Mouse (Mus musculus): ENCODE measurements around the gene 1700092M07Rik. TPM values are rescaled to one million over a fixed set of nuclear protein-coding genes. Genes with fewer than 3 reads are reported as not detected.

The 1700092M07Rik gene
- polyA plus RNA-seq, 1 experiment from 2014 or later = 1.3 TPM

- H3K36me3 ChIP-seq (ENCODE audit: control insufficient read depth, insufficient read depth, low read length) = peaks cover 29% of the 10 kb centered on the region
- H3K4me2 ChIP-seq (ENCODE audit: low read length) = peak overlapping the region; percentile 84
- no peak; the same call in 1 of the 2 replicates for ATAC-seq (replicated peaks; ENCODE audit: low FRiP score, low TSS enrichment, low read depth)
- H3K27me3 ChIP-seq (replicated peaks; ENCODE audit: control insufficient read depth, insufficient read depth, low read length) = no peaks in the 10 kb centered on the region
- WGBS = under 1% methylated on average over 5 of the region's 5 CpGs
- H3K9me3 ChIP-seq (ENCODE audit: control insufficient read depth, low read length) = no peaks in the 10 kb centered on the region
- peaks cover 29% of the 10 kb centered on the region for H3K4me1 ChIP-seq (replicated peaks; ENCODE audit: control insufficient read depth, insufficient read depth, low read length)
- peak overlapping the region; percentile 97 for H3K27ac ChIP-seq (ENCODE audit: low read depth)
- DNase-seq (ENCODE audit: low spot score) = no peak
- H3K4me3 ChIP-seq (ENCODE audit: low read depth, low read length) = peak overlapping the region; percentile 88
- peak overlapping the region; percentile 81 for H3K9ac ChIP-seq (ENCODE audit: low read length)
Observed at GRCm38 (mm10) chr19:8722559-8722906, 18.0 kb upstream of the 1700092M07Rik start.

- Histone ChIP-seq H3K4me1 (replicated peaks; ENCODE audit: control insufficient read depth, insufficient read depth, low read length) (peaks cover 29% of the 10 kb centered on the region), H3K27me3 (replicated peaks; ENCODE audit: control insufficient read depth, insufficient read depth, low read length) (no peaks in the 10 kb centered on the region), H3K27ac (ENCODE audit: low read depth) (peak within 1 kb of the TSS; percentile 97), H3K9ac (ENCODE audit: low read length) (peak within 1 kb of the TSS; percentile 99), H3K9me3 (ENCODE audit: control insufficient read depth, low read length) (no peaks in the 10 kb centered on the region), H3K36me3 (ENCODE audit: control insufficient read depth, insufficient read depth, low read length) (peaks cover 29% of the 10 kb centered on the region), H3K4me2 (ENCODE audit: low read length) (peak within 1 kb of the TSS; percentile 84), H3K4me3 (ENCODE audit: low read depth, low read length) (peak within 1 kb of the TSS; percentile 88)
- ATAC-seq (replicated peaks; ENCODE audit: low FRiP score, low TSS enrichment, low read depth) = peak; percentile 93
- peak; percentile 95 for DNase-seq (ENCODE audit: low spot score)
- WGBS = under 1% methylated on average over 50 of the region's 50 CpGs
Observed at GRCm38 (mm10) chr19:8722907-8723573, 17.5 kb upstream of the 1700092M07Rik start, which contains the start of gene Slc3a2. TSS of gene Slc3a2 (minus strand) at chr19:8723369.

- H3K27ac ChIP-seq (ENCODE audit: low read depth) = peak overlapping the region; percentile 90
- H3K36me3 ChIP-seq (ENCODE audit: control insufficient read depth, insufficient read depth, low read length) = peaks cover 29% of the 10 kb centered on the region
- peak overlapping the region; percentile 76 for H3K4me2 ChIP-seq (ENCODE audit: low read length)
- ATAC-seq (replicated peaks; ENCODE audit: low FRiP score, low TSS enrichment, low read depth) = no peak
- peak overlapping the region; percentile 99 for H3K9ac ChIP-seq (ENCODE audit: low read length)
- H3K27me3 ChIP-seq (replicated peaks; ENCODE audit: control insufficient read depth, insufficient read depth, low read length) = no peaks in the 10 kb centered on the region
- H3K9me3 ChIP-seq (ENCODE audit: control insufficient read depth, low read length) = no peaks in the 10 kb centered on the region
- peak overlapping the region; percentile 88 for H3K4me3 ChIP-seq (ENCODE audit: low read depth, low read length)
- no peak for DNase-seq (ENCODE audit: low spot score)
- under 1% methylated on average over 20 of the region's 20 CpGs for WGBS
- peaks cover 29% of the 10 kb centered on the region for H3K4me1 ChIP-seq (replicated peaks; ENCODE audit: control insufficient read depth, insufficient read depth, low read length)
Observed at GRCm38 (mm10) chr19:8723574-8724346, 16.8 kb upstream of the 1700092M07Rik start.

- no peak for DNase-seq (ENCODE audit: low spot score)
- WGBS = 3% methylated on average over 2 of the region's 2 CpGs
- H3K27ac ChIP-seq (ENCODE audit: low read depth) = peak overlapping the region; percentile 90; the same call in 1 of the 2 replicates
Observed at GRCm38 (mm10) chr19:8724392-8724791, 16.1 kb upstream of the 1700092M07Rik start.

GRCm38 (mm10) chr19:8725081-8725613, 15.4 kb upstream of the 1700092M07Rik start:
- peak overlapping the region; percentile 76 for H3K4me2 ChIP-seq (ENCODE audit: low read length)
- DNase-seq (ENCODE audit: low spot score) (no peak), ATAC-seq (replicated peaks; ENCODE audit: low FRiP score, low TSS enrichment, low read depth) (no peak)
- H3K9ac ChIP-seq (ENCODE audit: low read length) = peak overlapping the region; percentile 99
- WGBS = 43% methylated on average over 4 of the region's 4 CpGs
- peak overlapping the region; percentile 88 for H3K4me3 ChIP-seq (ENCODE audit: low read depth, low read length)
- no peaks in the 10 kb centered on the region for H3K27me3 ChIP-seq (replicated peaks; ENCODE audit: control insufficient read depth, insufficient read depth, low read length)
- peak overlapping the region; percentile 33; the same call in 1 of the 2 replicates for H3K27ac ChIP-seq (ENCODE audit: low read depth)
- H3K36me3 ChIP-seq (ENCODE audit: control insufficient read depth, insufficient read depth, low read length) = peaks cover 29% of the 10 kb centered on the region
- H3K9me3 ChIP-seq (ENCODE audit: control insufficient read depth, low read length) = no peaks in the 10 kb centered on the region
- peaks cover 29% of the 10 kb centered on the region for H3K4me1 ChIP-seq (replicated peaks; ENCODE audit: control insufficient read depth, insufficient read depth, low read length)

More at GRCm38 (mm10) chr19:8724392-8724791, 16.1 kb upstream of the 1700092M07Rik start:
- H3K4me2 ChIP-seq (ENCODE audit: low read length) = peak overlapping the region; percentile 76
- H3K27me3 ChIP-seq (replicated peaks; ENCODE audit: control insufficient read depth, insufficient read depth, low read length) = no peaks in the 10 kb centered on the region
- no peaks in the 10 kb centered on the region for H3K9me3 ChIP-seq (ENCODE audit: control insufficient read depth, low read length)
- no peak for ATAC-seq (replicated peaks; ENCODE audit: low FRiP score, low TSS enrichment, low read depth)
- H3K36me3 ChIP-seq (ENCODE audit: control insufficient read depth, insufficient read depth, low read length) = peaks cover 29% of the 10 kb centered on the region
- peak overlapping the region; percentile 99 for H3K9ac ChIP-seq (ENCODE audit: low read length)
- H3K4me1 ChIP-seq (replicated peaks; ENCODE audit: control insufficient read depth, insufficient read depth, low read length) = peaks cover 29% of the 10 kb centered on the region
- peak overlapping the region; percentile 88 for H3K4me3 ChIP-seq (ENCODE audit: low read depth, low read length)

- no peaks in the 10 kb centered on the region for H3K9me3 ChIP-seq (ENCODE audit: control insufficient read depth, low read length)
- DNase-seq (ENCODE audit: low spot score) (no peak), ATAC-seq (replicated peaks; ENCODE audit: low FRiP score, low TSS enrichment, low read depth) (no peak)
- no peak overlapping the region for H3K27ac ChIP-seq (ENCODE audit: low read depth)
- H3K4me2 ChIP-seq (ENCODE audit: low read length) = no peak overlapping the region
- no peaks in the 10 kb centered on the region for H3K27me3 ChIP-seq (replicated peaks; ENCODE audit: control insufficient read depth, insufficient read depth, low read length)
- WGBS = 31% methylated on average over 3 of the region's 3 CpGs
- H3K9ac ChIP-seq (ENCODE audit: low read length) = no peak overlapping the region
- no peak overlapping the region for H3K4me3 ChIP-seq (ENCODE audit: low read depth, low read length)
- peaks cover 29% of the 10 kb centered on the region for H3K36me3 ChIP-seq (ENCODE audit: control insufficient read depth, insufficient read depth, low read length)
- peaks cover 24% of the 10 kb centered on the region for H3K4me1 ChIP-seq (replicated peaks; ENCODE audit: control insufficient read depth, insufficient read depth, low read length)
Observed at GRCm38 (mm10) chr19:8726609-8727390, 13.7 kb upstream of the 1700092M07Rik start.

GRCm38 (mm10) chr19:8727495-8728114, 12.9 kb upstream of the 1700092M07Rik start:
- H3K27me3 ChIP-seq (replicated peaks; ENCODE audit: control insufficient read depth, insufficient read depth, low read length) = no peaks in the 10 kb centered on the region
- H3K27ac ChIP-seq (ENCODE audit: low read depth) = no peak overlapping the region
- no peak overlapping the region for H3K9ac ChIP-seq (ENCODE audit: low read length)
- ATAC-seq (replicated peaks; ENCODE audit: low FRiP score, low TSS enrichment, low read depth) (no peak), DNase-seq (ENCODE audit: low spot score) (no peak)
- peaks cover 29% of the 10 kb centered on the region for H3K36me3 ChIP-seq (ENCODE audit: control insufficient read depth, insufficient read depth, low read length)
- H3K4me2 ChIP-seq (ENCODE audit: low read length) = no peak overlapping the region
- H3K4me1 ChIP-seq (replicated peaks; ENCODE audit: control insufficient read depth, insufficient read depth, low read length) = peaks cover 17% of the 10 kb centered on the region
- no peak overlapping the region for H3K4me3 ChIP-seq (ENCODE audit: low read depth, low read length)
- no peaks in the 10 kb centered on the region for H3K9me3 ChIP-seq (ENCODE audit: control insufficient read depth, low read length)
- WGBS = 26% methylated on average over 5 of the region's 5 CpGs

All from intestine, embryonic 14.5 days (tissue).